Mouse (Mus musculus) retina, postnatal 1 day (tissue): ENCODE data around the gene Cyp17a1.
A peak's percentile ranks its signal among the peaks of the same experiment; 100 is the strongest.

Experiments used
- DNase-seq: peaks from one replicate; pipeline ENCODE4 v3.0.0-alpha.2; 2012

The Cyp17a1 gene

DNA sequence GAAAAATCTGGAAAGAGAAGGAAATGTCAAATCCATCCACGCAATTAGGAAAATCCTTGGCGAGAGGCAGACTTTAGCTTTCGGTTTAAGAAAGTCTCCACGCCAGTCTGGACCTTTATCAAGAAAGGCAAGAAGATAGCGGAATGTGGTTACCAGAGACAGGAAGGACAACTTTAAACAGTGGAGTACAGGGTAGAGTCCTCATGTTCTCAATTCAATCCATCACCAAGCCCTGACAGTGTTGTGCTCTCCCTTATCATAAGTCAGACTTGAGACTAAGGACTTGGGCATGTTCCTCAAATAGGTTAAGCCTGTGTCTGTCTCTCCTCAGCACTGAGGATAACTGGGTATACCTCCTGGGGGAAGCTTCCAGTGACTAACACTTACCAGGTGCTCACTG is 3.2 kb downstream of the Cyp17a1 start:
- no peak for DNase-seq

DNA sequence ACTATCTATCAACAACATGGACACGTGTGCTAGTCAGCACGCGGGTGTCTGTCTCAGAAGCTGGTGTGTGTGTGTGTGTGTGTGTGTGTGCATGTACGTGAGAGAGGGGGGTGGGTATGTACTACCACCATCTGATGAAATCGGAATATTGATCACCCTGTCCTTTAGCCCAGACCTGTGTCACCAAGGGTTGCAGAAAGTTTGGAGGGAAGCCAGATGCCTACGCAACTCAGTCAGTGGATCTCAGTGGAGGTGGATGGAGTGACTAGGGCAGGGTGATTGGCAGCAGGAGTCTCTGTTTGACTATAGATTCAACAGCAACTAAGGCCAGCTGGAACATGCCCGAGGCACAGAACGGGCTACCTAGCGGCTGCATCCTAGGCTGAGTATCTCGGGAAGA is 4.7 kb downstream of the Cyp17a1 start:
- no peak for DNase-seq

DNA sequence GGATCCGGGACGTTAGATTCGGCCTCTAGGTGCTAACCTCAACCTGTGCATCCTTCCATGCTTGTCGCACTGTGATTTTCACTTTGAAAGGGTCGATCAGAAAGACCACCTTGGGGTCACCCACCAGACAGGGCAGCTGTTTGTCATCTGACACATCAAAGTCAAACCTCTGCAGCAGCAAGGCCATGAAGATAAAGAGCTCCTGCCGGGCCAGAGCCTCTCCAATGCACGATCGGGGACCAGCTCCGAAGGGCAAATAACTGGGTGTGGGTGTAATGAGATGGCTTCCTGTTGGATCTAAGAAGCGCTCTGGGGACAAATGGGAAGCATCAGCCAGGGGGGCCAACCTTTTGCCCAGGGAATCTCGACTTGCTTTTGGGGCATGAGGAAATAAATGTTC is 5.7 kb downstream of the Cyp17a1 start:
- DNase-seq: no peak

DNA sequence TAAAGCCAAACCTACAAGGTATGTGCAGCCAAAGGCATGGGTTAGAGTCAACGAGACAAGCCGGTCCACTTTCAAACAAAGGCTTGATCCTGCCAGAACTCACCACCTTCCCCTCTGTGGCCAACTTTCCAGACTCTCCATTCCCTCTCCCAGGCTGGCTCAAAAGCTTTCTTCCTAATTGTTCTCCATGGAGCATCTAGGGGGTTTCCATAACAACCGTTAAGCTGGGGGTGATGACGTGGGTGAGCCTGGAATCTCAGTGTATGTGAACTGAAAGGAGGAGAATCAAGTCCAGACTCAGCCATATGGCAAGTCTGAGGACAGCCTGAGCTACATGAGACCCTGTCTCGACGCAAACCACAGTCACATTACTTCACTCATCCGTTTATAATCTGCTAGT is 7.5 kb downstream of the Cyp17a1 start:
- DNase-seq: peak; percentile 57

DNA sequence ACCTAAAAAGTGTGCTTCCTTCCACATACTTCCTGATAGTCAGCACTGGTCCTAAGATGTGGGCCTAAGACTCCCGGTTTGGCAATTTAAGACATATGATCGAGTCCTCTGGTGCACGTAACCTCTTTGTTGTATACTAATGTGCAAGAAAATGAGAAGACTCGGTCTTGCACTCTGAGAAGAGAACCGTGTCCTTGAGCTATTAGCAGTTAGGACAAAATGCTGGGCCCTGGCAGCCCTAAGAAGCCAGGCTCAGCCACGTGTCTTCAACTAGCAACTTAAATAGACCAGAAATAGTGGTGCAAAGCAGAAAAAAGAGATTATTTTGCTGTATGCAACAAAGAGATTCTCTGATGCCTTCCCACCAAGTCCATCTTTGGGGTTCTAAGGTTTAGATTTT is 10.2 kb downstream of the Cyp17a1 start:
- DNase-seq: no peak

DNA sequence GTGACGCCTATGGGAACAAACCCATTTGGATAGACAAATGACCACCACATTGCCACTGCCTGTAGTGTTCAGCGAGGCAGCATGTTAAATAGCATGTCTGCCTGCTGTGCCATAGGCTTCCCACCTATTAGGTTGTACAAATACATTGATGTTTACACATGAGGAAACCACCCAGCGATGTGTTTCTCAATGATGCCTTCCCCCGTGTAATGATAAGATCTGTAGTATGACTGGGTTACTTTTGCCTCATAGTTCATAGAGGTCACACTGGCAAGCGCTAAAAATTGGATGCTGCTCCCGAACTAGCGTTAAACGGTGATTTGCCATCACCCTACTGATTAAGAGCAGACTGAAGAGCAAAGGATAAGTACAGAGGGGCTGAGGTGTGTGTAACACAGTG is 10.8 kb downstream of the Cyp17a1 start:
- DNase-seq: no peak

DNA sequence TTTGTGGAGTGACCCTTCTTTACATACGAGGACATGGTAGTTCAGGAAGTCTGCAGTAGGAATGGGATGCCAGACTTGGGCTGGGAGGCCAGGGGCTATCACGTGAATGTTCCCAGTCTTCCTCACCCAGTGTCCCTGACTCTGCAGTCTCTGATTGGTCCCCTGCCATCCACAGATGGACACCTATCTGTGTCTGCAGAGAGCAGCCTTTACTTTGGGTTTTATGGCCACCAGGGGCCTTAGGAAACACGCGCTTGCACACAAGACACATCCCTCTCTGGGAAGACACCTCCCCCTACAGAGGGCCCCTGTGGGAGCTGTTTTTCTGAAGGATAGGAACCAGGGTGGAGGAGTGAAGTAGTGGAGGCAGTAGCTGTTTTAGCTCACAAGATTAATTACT is 11.5 kb downstream of the Cyp17a1 start:
- DNase-seq: no peak

DNA sequence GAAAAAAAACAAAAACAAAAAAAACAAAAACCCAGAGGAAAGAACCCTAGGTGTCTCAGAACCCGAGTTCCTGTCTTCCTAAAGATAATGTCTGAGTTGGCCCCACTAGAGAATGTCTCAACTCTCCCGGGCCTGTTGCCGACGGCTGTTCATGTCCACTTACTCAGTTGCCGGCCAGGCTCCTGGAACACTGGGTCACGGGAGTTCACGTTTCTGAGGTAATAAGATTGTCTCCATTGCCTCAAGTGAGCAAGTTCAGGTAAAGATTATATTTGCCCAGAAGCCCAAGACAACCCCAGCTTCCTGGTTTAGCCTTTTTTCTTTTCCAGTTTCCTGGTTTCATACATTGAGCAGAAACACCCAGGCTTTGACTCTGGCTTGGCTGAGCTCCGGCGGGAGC is 14.1 kb downstream of the Cyp17a1 start:
- DNase-seq: no peak

DNA sequence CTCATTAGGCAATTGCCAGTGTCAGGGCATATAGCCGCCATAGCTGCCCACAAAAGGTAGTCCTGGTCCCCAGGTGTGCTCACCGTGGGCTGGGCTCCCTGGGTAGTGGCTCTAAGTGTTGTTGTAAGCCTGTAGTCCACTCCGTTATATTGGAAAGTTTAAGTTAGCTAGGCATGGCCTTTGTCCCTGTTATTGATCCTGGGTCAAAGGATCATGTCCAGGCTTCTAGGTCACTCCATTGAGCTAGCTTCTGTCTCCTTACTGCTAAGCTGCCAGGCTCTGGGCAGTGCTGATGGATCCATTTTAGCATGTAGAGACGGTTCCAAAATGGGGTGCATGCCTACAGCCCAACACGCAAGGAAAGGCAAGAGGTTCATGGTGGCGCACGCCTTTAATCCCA is 14.6 kb downstream of the Cyp17a1 start:
- no peak for DNase-seq

DNA sequence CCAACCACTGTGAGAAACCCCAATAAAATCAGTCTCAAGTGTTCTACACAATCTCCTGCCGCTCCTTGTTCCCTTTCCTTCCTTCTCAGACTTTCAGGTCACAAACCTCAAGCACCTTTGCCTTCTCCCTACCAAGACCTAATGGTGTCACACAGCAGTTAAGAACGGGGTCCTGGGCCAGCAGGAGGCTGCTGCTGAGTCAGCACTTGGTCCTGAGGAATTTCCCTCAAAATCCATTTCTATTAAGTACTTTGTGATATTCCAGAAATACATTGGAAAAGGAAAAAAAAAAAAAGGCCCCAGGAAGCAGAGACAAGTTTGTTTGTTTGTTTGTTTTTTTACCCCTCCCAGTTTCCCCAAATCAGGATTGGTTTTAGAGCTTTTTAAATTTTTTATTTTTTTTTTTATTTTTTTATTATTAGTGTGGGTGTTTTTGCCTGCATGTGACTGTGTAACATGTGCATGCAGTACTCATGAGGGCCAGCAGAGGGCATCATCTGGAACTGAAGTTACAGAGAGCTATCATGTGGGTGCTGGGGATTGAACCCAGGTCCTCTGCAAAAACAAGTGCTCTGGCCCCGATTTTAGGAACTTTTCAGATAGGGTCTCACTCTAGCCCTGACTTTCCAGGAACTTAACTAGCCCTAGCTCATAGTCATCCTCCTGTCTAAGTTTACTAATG is 15.5 kb downstream of the Cyp17a1 start:
- peak; percentile 24 for DNase-seq

DNA sequence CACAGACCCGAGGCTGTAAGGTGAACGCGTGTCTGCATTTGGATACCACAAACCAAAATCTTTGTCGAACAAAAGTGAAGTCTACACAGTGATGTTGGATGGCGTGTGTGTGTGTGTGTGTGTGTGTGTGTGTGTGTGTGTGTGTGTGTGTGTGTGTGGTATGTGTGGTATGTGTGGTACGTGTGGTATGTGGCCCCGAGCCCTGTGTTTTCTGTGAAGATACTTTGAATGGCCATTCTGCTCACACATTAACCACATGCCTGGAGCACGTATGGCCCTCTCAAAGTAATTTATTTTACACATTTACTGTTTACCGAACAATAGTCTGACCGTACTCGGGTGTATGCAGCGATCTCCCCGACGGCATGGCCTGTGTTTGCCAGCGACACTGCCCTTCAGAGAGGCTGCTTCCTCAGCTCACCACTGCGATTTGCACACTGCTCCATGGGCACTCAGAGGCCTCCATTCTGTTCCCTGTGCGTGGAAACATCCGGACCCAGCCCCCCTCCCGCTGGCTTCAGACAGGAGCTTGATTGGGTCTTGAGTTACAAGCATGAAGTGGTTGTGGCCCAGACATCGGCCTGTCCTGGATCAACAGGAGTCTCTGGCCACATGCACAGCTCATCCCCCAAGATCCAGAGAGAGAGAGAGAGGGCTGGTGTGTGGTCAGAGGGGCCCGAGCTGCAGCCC is 16.7 kb downstream of the Cyp17a1 start:
- no peak for DNase-seq

DNA sequence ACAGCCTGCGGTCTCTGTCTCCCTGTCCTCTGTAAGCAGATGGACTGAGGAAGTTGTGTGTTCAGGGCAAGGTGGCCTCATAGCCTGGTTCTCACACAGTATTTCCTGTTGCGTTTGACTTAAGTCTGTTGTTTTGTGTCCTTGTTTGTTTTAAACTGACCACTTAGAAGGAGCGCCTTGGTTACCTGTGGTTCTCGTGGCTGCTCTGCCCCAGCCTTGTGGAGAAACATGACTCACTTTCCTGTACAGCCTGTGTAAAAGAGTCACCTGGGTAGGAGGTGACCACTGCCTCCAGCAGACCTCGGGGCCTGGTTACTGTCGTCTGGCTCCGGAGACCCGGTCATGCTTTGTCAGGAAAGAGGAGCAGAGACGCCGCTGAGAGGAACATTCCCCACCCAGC is 17.3 kb downstream of the Cyp17a1 start:
- no peak for DNase-seq

DNA sequence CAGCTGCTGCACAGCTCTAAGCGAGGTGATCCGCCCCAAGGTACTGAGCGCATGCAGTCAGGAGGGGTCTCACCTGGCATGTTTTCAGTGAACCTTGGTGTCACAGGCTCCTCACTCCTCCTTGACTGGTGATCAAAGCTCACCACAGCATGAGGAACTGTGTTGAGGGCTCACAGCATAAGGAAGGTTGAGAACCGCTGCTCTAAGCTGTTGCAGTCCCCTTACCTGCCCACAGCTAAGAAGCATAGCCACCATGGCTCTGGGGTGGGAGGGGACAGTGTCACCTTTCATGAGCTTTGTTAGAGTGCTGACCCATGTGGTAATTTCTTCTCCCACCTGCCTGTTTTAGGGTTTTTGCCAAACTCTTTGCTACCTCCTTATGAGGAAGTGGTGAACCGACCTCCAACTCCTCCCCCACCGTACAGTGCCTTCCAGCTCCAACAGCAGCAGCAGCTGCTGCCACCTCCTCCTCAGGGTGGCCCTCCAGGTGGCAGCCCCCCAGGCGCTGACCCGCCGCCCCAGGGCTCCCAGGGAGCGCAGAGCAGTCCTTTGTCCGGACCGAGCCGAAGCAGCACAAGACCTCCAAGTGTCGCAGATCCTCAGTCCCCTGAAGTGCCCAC is 19.2 kb downstream of the Cyp17a1 start:
- no peak for DNase-seq

DNA sequence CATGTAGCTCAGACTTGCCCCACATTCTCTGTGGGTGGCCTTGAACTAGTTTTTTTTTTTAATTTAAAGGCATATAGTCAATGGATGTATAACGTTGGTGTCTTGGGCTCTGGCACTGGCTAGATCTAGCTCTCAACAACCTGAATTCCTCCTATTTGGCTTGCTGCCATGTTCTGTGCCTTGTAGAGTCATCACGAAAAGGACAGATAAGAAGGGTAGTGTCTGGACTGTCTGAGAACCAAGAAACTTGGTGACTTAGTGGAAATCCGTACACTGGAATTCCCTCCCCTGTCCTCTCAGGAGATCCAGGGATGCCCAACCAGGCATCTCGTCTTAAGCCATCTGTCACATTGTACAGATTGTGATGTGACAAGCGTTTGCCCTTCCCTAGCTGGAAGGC is 19.8 kb downstream of the Cyp17a1 start:
- DNase-seq: no peak

DNA sequence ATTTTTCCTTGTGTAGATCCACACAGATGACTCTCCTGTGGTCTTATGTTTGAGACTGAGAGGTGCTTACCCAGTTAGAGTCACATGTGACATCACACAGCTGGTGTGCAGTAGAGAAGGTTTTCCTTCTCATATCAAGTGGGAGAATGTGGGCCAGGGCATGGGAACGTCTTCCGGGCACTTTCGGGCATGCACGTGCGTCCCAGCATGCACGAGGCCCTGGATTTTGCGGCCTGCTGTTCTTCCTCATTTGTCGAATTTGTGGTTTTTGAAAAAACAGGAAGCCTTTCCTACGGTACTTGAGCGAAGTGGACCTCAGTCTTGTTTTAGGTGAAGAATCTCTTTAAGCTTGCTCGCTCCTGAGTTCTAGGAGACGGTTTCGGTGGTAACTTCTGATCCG is 24.4 kb downstream of the Cyp17a1 start:
- DNase-seq: no peak

DNA sequence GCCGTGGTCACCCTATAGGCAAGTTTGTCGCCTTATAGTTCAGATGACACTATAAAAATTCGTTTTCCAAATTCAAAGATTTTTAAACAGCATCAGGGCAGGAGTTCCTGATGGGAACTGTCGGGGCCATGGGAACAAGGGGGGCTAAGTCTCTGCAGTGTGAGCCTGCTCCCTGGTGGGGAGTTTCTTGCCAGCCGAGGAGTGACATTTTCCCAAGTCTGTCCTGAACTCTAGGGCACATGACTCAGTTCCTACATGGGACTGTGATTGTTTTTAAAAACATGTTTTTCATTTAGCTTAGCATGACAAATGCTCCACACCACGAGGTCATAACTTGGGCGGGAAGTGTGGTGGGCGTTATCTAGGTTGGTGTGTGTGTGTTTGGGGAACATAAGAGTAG is 25.1 kb downstream of the Cyp17a1 start:
- no peak for DNase-seq

DNA sequence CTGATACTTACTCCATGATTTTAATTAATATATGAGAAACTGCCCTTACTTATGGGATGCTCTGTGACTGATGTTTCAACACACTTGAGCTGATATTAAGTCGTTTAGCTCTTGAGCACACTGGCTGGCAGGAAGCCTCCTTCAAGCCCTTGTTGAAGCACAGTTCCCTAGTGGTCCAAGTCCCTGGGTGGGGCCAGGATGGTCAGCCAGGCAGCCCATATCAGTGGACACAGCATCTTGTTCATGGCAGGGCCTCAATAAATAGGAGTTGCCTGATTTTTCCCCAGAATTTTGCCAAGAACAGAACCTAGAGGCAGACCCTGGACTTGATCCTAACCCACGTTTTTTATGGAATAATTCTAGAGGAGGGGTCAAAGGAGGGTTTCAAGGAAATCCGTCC is 25.7 kb downstream of the Cyp17a1 start:
- DNase-seq: no peak

DNA sequence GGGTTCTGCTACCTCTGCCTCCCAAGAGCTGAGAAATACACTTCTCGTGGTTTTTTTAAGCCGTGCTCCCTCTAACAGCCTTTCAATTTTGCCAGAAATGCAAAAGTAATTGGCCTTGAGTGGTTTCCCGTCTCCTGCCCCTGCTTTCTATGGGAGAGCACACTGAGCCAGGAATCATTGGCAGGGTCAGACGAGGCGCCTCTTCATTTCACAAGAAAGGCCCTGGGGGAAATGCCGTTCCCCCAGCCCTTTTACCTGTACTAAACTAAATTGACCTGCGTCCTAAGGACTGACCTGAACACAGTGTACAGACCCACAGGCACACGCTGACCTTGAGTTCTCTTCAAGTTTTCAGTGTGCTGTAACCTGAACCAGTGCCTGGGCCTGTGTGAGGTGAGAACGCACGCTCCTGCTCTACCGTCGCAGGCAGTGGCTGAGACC is 26.9 kb downstream of the Cyp17a1 start:
- DNase-seq: no peak

DNA sequence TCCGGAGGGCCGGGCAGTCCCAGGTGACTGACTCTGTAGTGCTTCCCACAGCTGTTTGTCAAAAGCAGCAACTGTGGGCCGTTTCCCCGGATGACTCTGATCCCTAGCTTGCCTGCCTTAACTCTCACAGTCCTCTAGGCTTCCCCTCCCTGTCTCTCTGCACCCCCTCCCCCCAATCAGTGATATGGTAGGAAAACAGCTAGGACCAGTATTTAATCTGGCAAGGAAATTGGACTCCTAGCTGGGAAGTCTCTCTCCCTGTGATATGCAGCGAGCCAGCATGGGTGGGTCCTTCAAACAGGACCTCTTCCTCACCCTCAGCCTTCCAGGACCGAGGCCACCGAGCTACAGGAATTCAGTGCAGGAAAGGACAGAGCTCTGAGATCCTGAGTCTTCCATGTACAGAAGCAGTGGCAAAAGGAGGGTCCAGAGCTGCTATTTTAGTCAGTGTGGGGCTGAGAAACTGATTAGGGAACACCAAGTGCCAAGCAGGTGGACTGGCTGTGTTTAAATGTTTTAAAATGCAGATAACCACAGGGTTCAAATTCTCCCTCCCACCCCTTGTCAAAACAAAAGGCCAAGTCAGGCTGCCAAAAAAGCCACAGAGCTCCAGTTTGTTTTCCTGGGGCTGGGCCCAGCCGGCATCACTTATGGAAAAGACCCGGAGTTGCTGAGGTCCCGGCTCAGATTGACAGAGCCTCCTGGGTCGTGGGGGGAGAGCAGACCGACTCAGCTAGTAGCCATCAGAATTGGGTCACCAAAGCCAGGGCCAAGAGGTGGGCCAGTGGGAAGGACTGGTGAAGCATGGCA is 28.0 kb downstream of the Cyp17a1 start:
- DNase-seq: peak; percentile 43

DNA sequence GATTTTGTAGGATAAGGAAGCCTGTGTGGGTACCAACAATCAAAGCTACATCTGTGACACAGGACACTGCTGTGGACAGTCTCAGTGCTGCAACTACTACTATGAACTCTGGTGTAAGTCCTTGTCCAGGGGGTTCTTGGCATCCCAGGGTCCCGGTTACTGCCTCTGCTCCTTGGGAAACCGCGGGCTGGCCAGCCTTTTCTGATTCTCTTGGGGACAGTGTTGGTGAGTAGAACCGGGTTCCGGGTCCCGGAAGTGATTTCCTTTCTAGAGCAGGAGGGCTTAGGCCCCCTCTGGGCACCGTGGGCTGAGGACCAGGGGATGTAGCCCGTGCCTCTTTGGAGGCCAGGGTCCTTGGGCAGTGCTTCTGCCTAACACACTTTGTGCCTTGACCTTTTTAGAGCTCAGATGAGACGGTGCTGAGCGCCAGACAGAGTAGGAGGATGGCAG is 28.6 kb downstream of the Cyp17a1 start:
- no peak for DNase-seq

DNA sequence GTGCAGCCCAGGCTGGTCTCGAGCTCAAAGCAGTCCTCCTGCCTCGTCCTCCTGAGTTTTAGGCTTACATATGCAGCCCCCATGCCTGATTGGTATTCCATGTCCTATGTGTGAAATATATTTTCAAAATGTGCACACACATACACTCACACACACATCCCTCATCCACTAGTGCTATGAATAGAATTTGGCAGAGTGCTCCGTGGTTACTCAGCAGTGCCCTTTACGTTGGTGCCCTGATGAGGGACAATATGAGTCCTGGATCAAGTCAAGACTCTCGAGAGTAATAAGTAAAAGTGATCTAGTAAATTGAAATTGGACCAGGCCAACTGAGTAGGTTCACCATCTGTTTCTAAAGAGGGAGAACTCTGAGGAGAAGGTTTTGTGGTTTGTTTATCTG is 29.7 kb downstream of the Cyp17a1 start:
- no peak for DNase-seq

DNA sequence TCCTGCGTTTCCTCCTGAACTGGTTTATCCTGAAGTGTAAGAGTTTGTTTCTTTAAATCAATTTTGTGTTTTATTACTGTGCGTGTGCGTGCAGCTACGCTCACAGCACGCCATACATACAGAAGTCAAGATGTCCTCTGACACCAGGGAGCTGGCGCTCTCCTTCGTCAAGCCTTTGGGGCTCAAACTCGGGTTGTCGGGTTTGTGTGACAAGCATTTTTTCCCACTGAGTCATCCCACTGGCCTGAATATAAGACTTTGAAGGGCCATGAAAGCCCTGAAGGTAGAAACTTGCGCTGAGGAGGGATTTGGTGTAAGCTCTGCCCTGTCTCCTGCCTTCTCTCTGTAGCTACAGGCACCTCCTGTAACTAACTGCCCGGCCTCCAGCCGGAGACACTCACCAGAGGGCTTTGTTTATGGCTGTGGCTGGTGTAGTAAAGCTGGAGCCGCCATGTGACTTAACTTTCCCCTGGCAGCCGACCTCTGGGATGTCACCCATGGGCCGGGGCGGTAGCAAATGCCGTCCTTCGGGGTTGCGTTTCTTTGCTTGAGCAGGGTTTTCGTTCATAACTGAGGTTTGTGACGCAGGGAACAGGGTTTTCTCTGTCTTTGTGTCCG is 30.7 kb downstream of the Cyp17a1 start:
- DNase-seq: no peak
